Mouse (Mus musculus) lung, embryonic 15.5 days (tissue): Measurements from ENCODE around the gene Melk. TPM values are rescaled to one million over a fixed set of nuclear protein-coding genes. Genes with fewer than 3 reads are reported as not detected.

Experiments
- ATAC-seq: fragments of 200-750 bp; cut with Nextera tagmentation; 2 replicates; pipeline ENCODE4 v1.8.0; 2017; ENCODE audit warnings: moderate number of reproducible peaks, borderline replicate concordance; ENCODE audit not compliant: low FRiP score, low TSS enrichment; ENCODE audit errors: extremely low read depth
- H3K27ac ChIP-seq: fragments of 300-500 bp; sonication (generic); 2 replicates; pipeline ENCODE4 v1.5.1; 2015; ENCODE audit warnings: moderate library complexity, mild to moderate bottlenecking, inconsistent platforms
- H3K27me3 ChIP-seq: fragments of 300-500 bp; sonication (generic); 2 replicates; pipeline ENCODE4 v1.6.1; 2015; ENCODE audit warnings: inconsistent platforms
- H3K36me3 ChIP-seq: fragments of 300-500 bp; sonication (generic); 2 replicates; pipeline ENCODE4 v1.6.1; 2015; ENCODE audit warnings: inconsistent platforms
- H3K4me1 ChIP-seq: fragments of 300-500 bp; sonication (generic); 2 replicates; pipeline ENCODE4 v1.6.1; 2015; ENCODE audit warnings: inconsistent platforms
- H3K4me2 ChIP-seq: fragments of 300-500 bp; sonication (generic); 2 replicates; pipeline ENCODE4 v1.6.1; 2015; ENCODE audit warnings: inconsistent platforms, mild to moderate bottlenecking, moderate library complexity
- H3K4me3 ChIP-seq: fragments of 300-500 bp; sonication (generic); 2 replicates; pipeline ENCODE4 v1.5.1; 2015; ENCODE audit warnings: mild to moderate bottlenecking, inconsistent platforms
- H3K9ac ChIP-seq: fragments of 300-500 bp; sonication (generic); 2 replicates; pipeline ENCODE4 v1.6.1; 2015; ENCODE audit warnings: inconsistent platforms
- H3K9me3 ChIP-seq: fragments of 300-500 bp; sonication (generic); 2 replicates; pipeline ENCODE4 v1.6.1; 2016; ENCODE audit warnings: inconsistent platforms
- WGBS: fragments of 180-500 bp; shearing (Covaris S2); methylation state at CpG from one replicate; pipeline ENCODE4 v1.1.7; 2015; 5-methylcytosine and 5-hydroxymethylcytosine counted together
- polyA plus RNA-seq: library from polyadenylated mRNA; unstranded; fragments of >200 nt; fragmentation: Nextera tagmentation; extraction: Ambion mirVana; gene quantifications from 2 replicates; pipeline ENCODE4 v1.2.1, GENCODE M21; 2015

Melk gene
- polyA plus RNA-seq, 1 experiment from 2014 or later: 57.5 TPM

DNA sequence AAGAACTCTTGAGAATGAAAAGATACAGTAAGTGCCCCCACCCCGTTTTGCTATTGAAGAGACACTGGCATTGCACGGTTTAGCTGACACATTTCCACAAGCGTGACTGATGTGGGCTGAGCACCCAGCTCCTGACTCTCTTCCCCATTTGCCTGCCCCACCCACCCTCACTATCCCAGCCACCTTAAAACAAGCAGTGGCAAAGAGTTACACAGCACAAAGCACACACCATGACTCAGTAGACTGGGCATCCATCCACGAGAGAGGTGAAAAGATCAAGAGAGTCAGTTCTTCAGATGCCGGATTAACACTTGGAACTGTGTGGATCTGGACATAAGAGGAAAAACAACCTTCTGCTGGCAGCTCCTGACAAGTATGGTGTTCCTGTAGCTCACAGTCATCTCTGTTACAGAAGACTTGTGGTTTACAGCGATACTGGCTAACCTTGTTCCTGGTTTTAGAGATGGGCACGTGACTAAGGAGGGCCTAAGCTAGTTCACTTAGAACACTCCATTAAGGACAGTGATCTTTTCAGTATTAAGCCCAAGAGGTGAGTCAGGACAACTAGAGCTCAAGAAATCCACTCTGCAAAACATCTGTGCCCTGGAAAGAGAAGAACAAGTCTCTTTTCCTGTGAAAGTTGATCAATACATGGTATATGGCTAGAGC is 18.9 kb upstream of the Melk start:
- Histone ChIP-seq H3K4me3 (no peak overlapping the region), H3K36me3 (no peaks in the 10 kb centered on the region), H3K4me2 (no peak overlapping the region), H3K27me3 (no peaks in the 10 kb centered on the region), H3K4me1 (no peaks in the 10 kb centered on the region), H3K9me3 (no peaks in the 10 kb centered on the region), H3K9ac (no peak overlapping the region), H3K27ac (no peak overlapping the region)
- no peak for ATAC-seq
- 65% methylated on average over 7 of the region's 7 CpGs for WGBS

DNA sequence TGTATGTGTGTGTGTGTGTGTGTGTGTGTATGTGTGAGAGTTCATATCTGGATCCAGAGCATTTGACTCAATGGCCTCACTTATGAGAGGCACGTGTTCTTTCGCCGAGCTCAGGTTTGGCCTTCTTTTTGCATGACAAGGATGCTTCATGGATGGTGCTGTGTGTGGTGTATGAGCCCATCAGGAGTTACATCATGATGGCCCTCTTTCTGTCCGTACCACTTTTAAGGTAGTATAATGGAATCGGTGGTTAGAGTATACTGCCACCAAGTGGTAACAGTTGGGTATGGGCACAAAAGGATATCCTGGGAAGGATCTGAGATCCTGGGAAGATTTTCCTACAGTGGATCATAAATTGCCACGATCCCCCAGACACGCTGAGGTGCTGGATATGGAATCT is 8.1 kb upstream of the Melk start:
- 0 out of 2 replicates have a peak, but pooled peaks have one; percentile 27 for ATAC-seq
- no peaks in the 10 kb centered on the region for H3K4me1 ChIP-seq
- no peak overlapping the region for H3K27ac ChIP-seq
- 8% methylated on average over 7 of the region's 7 CpGs for WGBS
- H3K9me3 ChIP-seq: no peaks in the 10 kb centered on the region
- H3K4me2 ChIP-seq: no peak overlapping the region
- no peak overlapping the region for H3K4me3 ChIP-seq
- no peaks in the 10 kb centered on the region for H3K36me3 ChIP-seq
- H3K9ac ChIP-seq: no peak overlapping the region
- H3K27me3 ChIP-seq: no peaks in the 10 kb centered on the region

DNA sequence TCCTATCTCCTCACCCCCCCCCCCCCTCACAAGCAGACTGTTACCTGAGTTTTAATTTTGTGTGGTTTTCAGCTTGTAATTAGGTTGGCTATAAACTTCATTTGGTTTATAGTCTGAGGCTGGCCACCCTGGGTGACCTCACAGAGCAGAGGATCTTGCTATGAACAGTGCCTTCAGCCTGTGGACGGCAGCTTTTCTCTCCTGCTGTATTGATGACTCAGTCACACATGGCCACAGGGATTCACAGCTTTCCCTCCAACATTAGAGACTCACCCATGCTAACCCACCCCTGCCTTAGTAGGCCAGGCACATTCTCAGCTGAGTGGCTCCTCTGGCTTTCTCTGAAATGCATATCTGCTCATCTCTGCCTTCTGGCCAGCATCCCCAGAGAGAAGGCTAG is 4.8 kb upstream of the Melk start:
- ATAC-seq: no peak
- H3K4me2 ChIP-seq: no peak overlapping the region
- no peaks in the 10 kb centered on the region for H3K27me3 ChIP-seq
- WGBS: 23% methylated on average over 1 of the region's 1 CpGs
- H3K4me1 ChIP-seq: no peaks in the 10 kb centered on the region
- no peaks in the 10 kb centered on the region for H3K36me3 ChIP-seq
- no peak overlapping the region for H3K9ac ChIP-seq
- H3K9me3 ChIP-seq: no peaks in the 10 kb centered on the region
- H3K27ac ChIP-seq: no peak overlapping the region
- H3K4me3 ChIP-seq: no peak overlapping the region

DNA sequence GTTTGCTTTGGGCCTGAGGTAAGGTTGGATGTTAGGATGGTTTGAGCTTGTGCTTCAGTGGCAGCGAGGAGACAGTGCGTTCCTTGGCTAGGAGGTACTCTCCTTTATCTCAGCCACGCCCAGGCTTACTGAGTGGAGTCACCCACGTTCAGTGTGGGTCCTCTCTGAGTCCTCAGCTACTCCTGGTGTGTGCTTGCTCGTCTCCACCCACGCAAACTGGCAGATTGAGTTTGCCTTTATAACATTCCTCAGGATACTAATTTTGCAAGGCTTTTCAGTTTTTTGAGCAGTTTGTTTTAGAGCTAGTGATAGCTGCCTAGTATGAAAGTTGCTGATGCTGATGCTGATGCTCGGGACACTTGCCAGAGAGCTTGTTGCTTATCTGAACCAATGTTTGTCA is 5.9 kb downstream of the Melk start:
- no peak overlapping the region for H3K27ac ChIP-seq
- H3K27me3 ChIP-seq: no peaks in the 10 kb centered on the region
- 78% methylated on average over 7 of the region's 7 CpGs for WGBS
- H3K4me1 ChIP-seq: peaks cover 13% of the 10 kb centered on the region; the same call in 1 of the 2 replicates
- no peaks in the 10 kb centered on the region for H3K9me3 ChIP-seq
- no peak overlapping the region for H3K9ac ChIP-seq
- no peak for ATAC-seq
- peaks cover 55% of the 10 kb centered on the region for H3K36me3 ChIP-seq
- H3K4me2 ChIP-seq: no peak overlapping the region
- H3K4me3 ChIP-seq: no peak overlapping the region

DNA sequence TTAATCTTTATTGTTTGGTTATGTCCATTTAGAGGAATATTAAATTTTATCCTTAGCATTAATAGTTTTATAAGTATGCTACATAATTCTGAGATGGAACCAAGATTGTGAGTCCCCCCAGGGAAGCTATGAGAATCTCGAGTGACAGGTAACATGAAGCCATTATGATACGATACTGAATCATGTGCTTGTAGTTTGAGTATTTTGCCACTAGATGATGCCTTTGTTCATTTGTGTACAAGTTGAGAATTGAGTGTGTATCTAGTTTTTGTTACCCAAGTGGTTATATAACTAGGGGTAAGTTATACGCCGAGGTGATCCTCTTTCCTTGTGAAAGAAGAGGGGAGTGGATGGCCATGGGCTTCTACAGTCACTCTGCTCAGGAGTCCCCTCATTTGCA is 9.8 kb downstream of the Melk start:
- Histone ChIP-seq H3K27me3 (no peaks in the 10 kb centered on the region), H3K4me1 (no peaks in the 10 kb centered on the region), H3K4me2 (no peak overlapping the region), H3K9ac (no peak overlapping the region), H3K4me3 (no peak overlapping the region), H3K36me3 (peaks cover 81% of the 10 kb centered on the region), H3K27ac (no peak overlapping the region), H3K9me3 (no peaks in the 10 kb centered on the region)
- ATAC-seq: no peak
- 74% methylated on average over 4 of the region's 4 CpGs for WGBS

DNA sequence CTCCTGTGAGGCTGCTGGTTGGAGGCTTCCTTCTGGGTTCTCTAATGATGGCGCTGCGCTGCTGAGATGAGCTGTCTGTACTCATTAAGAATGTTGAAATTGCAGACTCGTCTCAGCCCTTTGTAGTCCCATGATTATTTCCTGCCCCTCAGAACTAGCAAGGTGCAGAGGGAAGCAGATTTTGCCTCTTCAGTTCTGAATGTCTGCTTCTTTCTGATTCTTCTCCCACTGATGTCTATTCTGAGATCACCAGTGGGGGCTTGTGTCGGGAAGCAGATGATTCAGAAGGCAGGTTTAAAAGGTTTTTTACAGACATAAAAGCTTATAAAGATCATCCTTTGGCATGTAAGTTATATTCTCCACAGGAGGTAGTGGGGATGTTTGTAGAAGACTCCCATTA is 10.2 kb downstream of the Melk start:
- H3K4me1 ChIP-seq: no peaks in the 10 kb centered on the region
- no peaks in the 10 kb centered on the region for H3K9me3 ChIP-seq
- 87% methylated on average over 4 of the region's 4 CpGs for WGBS
- H3K27ac ChIP-seq: no peak overlapping the region
- H3K4me3 ChIP-seq: no peak overlapping the region
- H3K4me2 ChIP-seq: no peak overlapping the region
- H3K27me3 ChIP-seq: no peaks in the 10 kb centered on the region
- ATAC-seq: no peak
- H3K36me3 ChIP-seq: peaks cover 76% of the 10 kb centered on the region
- H3K9ac ChIP-seq: no peak overlapping the region

DNA sequence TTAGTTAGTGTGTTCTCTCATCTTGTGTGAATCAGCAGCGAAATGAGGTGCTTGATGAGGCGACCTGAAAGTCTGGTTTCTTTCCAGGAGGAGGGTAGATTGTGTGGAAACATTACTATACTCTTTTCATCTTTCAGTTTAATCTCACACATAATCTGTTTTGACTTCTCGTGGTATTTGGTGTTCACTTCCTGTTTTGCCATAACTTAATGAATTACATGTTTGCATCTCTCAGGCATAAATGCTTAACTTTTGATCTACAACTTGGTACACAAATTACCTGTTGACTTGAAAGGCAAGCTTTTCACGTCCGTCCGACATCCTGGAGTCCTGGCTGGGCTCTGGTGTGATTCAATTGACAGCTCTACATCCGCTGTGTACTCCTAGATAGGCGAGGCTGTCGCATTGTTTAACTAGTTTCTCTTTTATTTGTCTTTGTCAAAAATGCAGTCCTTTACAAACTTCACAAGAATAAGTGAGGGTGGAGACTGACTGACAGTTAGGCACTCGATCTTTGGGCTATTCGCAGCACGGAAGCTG is 15.7 kb downstream of the Melk start:
- Histone ChIP-seq H3K4me2 (no peak overlapping the region), H3K27ac (no peak overlapping the region), H3K9ac (no peak overlapping the region), H3K27me3 (no peaks in the 10 kb centered on the region), H3K4me3 (no peak overlapping the region), H3K4me1 (no peaks in the 10 kb centered on the region), H3K36me3 (peaks cover 49% of the 10 kb centered on the region), H3K9me3 (no peaks in the 10 kb centered on the region)
- WGBS: 41% methylated on average over 12 of the region's 12 CpGs
- no peak for ATAC-seq

DNA sequence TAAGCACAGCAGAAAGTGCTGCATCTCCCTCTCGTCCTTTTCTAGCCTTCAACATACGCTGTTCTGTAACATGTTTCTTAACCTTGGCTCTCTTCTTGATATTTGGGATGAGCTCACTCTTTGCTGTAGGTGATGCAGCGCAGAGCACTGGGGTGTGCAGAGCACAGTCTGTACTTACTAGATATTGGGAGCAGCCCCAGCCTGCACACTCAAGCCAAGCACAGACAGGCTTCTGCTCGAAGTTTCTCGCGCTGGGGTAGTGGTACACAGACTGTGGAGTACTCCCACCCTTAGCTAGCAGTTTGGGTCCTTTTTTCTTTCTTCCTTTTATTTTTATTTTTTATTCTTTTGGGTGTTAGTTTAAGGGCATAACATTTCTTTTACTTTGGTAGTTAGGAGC is 19.8 kb downstream of the Melk start:
- H3K9ac ChIP-seq: no peak overlapping the region
- no peaks in the 10 kb centered on the region for H3K27me3 ChIP-seq
- peaks cover 27% of the 10 kb centered on the region for H3K36me3 ChIP-seq
- no peak overlapping the region for H3K27ac ChIP-seq
- no peaks in the 10 kb centered on the region for H3K9me3 ChIP-seq
- WGBS: 86% methylated on average over 6 of the region's 6 CpGs
- no peaks in the 10 kb centered on the region for H3K4me1 ChIP-seq
- ATAC-seq: no peak
- no peak overlapping the region for H3K4me2 ChIP-seq
- no peak overlapping the region for H3K4me3 ChIP-seq

DNA sequence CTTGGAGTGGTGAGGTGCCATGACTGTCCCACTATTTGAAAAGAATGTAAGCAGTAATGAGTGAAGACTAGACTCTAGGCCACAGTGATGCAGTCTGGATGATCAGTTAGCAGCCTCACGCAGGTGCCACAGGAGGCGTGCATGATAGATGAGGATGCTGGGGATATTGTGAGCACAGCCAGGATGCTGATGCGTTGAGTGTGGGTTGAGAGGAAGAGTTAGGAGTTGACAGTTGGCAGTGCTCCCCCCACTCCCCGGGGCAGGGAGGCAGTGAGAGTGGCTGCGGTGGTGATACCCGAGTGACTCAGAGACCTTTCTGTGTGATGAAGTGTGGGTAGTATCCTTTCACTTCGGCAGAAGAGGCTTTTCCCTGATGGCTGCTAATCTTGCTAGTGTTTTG is 21.4 kb downstream of the Melk start:
- 79% methylated on average over 7 of the region's 7 CpGs for WGBS
- peaks cover 41% of the 10 kb centered on the region for H3K36me3 ChIP-seq
- H3K9ac ChIP-seq: no peak overlapping the region

DNA sequence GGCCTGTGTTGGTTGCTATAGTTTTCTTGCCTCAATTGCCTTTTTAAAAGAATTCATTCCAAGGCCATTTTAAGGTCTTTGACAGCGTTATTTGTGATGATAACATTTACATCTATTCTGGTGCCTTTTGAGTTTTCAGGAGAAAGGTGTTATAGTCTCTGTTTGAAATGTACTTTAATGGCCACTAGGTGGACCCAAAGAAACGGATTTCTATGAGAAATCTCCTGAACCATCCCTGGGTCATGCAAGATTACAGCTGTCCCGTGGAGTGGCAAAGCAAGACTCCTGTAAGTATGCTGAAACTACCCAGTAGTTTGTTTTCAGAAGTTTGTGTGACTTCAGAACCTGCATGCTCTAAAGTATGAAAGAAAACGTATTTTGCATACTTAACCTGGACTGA is 24.8 kb downstream of the Melk start:
- Histone ChIP-seq H3K4me2 (no peak overlapping the region), H3K9ac (no peak overlapping the region), H3K9me3 (no peaks in the 10 kb centered on the region), H3K4me1 (no peaks in the 10 kb centered on the region), H3K36me3 (peaks cover 44% of the 10 kb centered on the region), H3K27me3 (no peaks in the 10 kb centered on the region), H3K4me3 (no peak overlapping the region), H3K27ac (no peak overlapping the region)
- no peak for ATAC-seq
- WGBS: 50% methylated on average over 4 of the region's 4 CpGs

More for the DNA sequence above, 21.4 kb downstream of the Melk start:
- H3K4me2 ChIP-seq: no peak overlapping the region
- H3K27me3 ChIP-seq: no peaks in the 10 kb centered on the region
- H3K4me1 ChIP-seq: no peaks in the 10 kb centered on the region
- no peaks in the 10 kb centered on the region for H3K9me3 ChIP-seq
- H3K27ac ChIP-seq: no peak overlapping the region
- ATAC-seq: no peak
- no peak overlapping the region for H3K4me3 ChIP-seq

DNA sequence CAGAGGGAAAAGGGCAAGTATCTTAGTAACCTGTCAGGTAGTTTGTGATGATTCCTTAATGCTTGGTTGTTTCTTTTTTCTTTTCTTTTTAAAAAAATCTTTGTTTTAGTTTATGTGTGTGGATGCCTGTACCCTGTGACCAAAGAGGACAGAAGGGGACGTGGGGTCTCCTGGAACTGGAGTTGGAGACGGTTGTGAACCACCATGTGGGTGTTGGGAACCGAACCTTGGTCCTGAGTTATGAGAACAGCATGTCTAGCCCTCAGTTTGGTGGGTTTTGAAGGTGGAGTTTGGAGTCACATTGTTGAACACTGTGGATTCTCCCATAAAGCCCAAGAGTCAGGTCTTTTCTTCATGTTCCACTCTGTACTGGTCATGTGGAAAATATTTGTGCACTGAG is 26.0 kb downstream of the Melk start:
- Histone ChIP-seq H3K4me3 (no peak overlapping the region), H3K27me3 (no peaks in the 10 kb centered on the region), H3K4me1 (no peaks in the 10 kb centered on the region), H3K36me3 (peaks cover 39% of the 10 kb centered on the region), H3K4me2 (no peak overlapping the region), H3K9me3 (no peaks in the 10 kb centered on the region), H3K9ac (no peak overlapping the region), H3K27ac (no peak overlapping the region)
- 89% methylated on average over 3 of the region's 3 CpGs for WGBS
- no peak for ATAC-seq

DNA sequence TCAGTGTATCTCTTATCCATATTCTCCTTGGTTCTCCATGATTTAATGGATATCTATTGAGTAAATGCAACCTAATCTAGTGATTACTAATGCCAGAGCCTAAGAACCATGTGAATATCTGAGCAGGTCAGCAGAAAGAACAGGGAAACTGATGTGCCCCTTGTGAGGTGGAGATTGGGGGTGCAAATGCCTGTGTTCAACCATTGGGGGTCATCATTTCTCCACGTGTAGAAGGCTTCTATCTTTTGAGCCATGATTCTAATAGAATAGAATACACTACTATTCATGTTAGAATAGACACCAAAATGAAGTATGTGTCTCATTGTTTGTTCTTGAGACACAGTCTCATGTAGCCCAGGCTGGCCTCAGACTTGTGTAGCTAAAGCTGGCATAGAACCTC is 27.3 kb downstream of the Melk start:
- Histone ChIP-seq H3K4me2 (no peak overlapping the region), H3K9ac (no peak overlapping the region), H3K4me3 (no peak overlapping the region), H3K27me3 (no peaks in the 10 kb centered on the region), H3K9me3 (no peaks in the 10 kb centered on the region), H3K27ac (no peak overlapping the region), H3K36me3 (peaks cover 39% of the 10 kb centered on the region), H3K4me1 (no peaks in the 10 kb centered on the region)
- no peak for ATAC-seq
- 71% methylated on average over 1 of the region's 1 CpGs for WGBS

DNA sequence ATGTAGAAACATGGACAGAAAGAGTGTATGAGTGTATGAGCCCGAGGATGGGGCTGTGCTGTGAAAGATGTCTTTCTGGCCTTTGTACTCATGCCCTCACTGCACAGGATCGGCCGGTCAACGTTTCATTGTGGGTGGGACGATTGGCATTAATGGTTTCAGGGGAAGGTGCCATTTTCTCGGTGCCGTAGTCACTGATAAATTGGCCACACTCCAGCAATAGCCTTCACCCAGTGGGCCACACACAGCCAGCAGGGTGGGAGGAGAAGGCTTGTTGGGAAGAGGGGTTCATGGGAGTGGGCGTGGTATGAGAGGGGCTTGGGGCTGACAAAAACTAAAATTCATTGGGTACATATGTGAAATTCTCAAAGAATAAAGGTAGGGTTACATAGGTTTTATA is 34.3 kb downstream of the Melk start:
- H3K36me3 ChIP-seq: peaks cover 8% of the 10 kb centered on the region; the same call in 1 of the 2 replicates
- 87% methylated on average over 8 of the region's 8 CpGs for WGBS

More for the DNA sequence above, 34.3 kb downstream of the Melk start:
- Histone ChIP-seq H3K9ac (no peak overlapping the region), H3K4me3 (no peak overlapping the region), H3K27ac (no peak overlapping the region), H3K4me1 (no peaks in the 10 kb centered on the region), H3K27me3 (no peaks in the 10 kb centered on the region), H3K9me3 (no peaks in the 10 kb centered on the region), H3K4me2 (no peak overlapping the region)
- ATAC-seq: no peak
